Mouse (Mus musculus): ENCODE data around the gene Kif18b. TPM values are rescaled to one million over a fixed set of nuclear protein-coding genes. Genes with fewer than 3 reads are reported as not detected.

Gene Kif18b
- 3.2 and 6.6 TPM in 2 replicates for total RNA-seq (2014; rRNA removed)
- polyA plus RNA-seq (2015; fragmentation: Nextera tagmentation; extraction: Ambion mirVana): 0.54 and 0.70 TPM in 2 replicates

DNA sequence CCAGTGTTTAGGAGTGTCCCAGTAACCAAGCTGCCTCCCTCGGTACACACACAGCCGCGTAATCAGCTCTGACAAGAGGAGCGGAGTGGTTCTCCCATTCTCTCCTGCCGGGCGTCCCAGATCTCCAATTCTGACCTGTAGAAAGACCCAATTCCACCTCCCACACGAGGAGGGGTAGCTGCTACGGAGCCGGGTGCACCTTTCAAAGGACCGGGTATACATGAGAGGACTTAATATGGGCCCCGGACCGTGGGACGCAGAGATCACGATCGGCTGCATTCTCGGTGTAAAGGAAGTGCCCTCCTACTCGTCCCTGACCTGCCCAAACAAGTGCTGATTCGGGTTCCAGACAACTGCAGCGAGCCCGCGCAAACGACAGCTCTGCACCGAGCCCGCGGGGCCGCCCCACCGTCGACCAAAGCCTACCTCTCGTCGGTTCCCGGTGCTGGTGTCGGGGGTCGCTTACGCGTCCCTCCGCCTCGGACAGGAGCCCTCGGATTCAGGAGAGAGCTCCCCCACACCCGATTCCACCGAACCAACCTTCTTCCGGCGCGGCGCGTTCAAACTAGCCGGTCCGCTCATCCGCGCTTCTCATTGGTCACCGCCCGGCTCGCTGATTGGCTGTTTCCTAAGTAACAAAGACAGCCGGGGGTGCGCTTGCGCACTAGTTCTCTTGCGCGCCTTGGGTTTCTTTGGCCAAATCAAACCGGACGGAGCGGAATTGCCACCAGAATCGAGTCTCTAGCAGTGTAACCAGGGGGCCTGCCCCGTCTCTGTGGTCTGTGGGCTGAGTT is at the start of gene Kif18b:
Gene Kif18b (minus strand): TSS at position 568 of the 794 bp plus-strand sequence.
- Histone ChIP-seq H3K9me3 (ENCODE audit: low read length) (no peaks in the 10 kb centered on the region), H3K4me2 (ENCODE audit: low read depth) (peak within 1 kb of the TSS; percentile 81), H3K27ac (ENCODE audit: low read depth, low read length) (peak within 1 kb of the TSS; percentile 71), H3K4me1 (ENCODE audit: insufficient read depth) (no peaks in the 10 kb centered on the region), H3K9ac (peak within 1 kb of the TSS; percentile 40), H3K36me3 (ENCODE audit: insufficient read depth) (no peaks in the 10 kb centered on the region), H3K4me3 (ENCODE audit: low read depth, low read length) (peak within 1 kb of the TSS; percentile 59), H3K27me3 (ENCODE audit: insufficient read depth, low read length) (no peaks in the 10 kb centered on the region)
- peak; percentile 98 for ATAC-seq
- DNase-seq: peak; percentile 96
- WGBS: 3% methylated on average over 62 of the region's 62 CpGs
- TF ChIP-seq CTCF (IDR thresholded peaks at IDR 0.05; ENCODE audit: low read depth): no peak

DNA sequence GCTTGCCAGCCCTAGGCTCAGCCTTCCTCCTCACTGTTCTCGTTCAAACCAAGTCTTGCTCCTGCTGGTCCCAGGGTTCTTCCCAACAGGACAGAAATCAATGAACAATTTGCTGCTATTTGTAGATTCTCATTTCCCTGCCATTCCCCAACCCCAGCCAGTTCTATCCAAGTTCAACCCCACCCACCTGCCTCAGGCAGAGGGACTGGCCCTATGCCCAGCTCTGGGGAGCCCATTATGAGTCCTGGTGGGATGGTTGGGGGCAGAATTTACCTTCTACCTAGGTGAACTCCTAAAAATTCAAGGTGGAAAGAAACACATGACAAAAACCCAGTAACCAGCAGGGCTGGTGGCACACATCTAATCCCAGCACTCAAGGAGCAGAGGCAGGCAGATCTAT is 47.4 kb upstream of the Kif18b start:
- no peaks in the 10 kb centered on the region for H3K9me3 ChIP-seq (ENCODE audit: low read length)
- H3K4me3 ChIP-seq (ENCODE audit: low read depth, low read length): no peak overlapping the region
- no peak for ATAC-seq
- H3K4me2 ChIP-seq (ENCODE audit: low read depth): no peak overlapping the region
- H3K4me1 ChIP-seq (ENCODE audit: insufficient read depth): no peaks in the 10 kb centered on the region
- H3K27ac ChIP-seq (ENCODE audit: low read depth, low read length): no peak overlapping the region
- H3K36me3 ChIP-seq (ENCODE audit: insufficient read depth): no peaks in the 10 kb centered on the region
- TF ChIP-seq CTCF (IDR thresholded peaks at IDR 0.05; ENCODE audit: low read depth): no peak
- DNase-seq: no peak
- H3K9ac ChIP-seq: no peak overlapping the region
- no peaks in the 10 kb centered on the region for H3K27me3 ChIP-seq (ENCODE audit: insufficient read depth, low read length)
- WGBS: 49% methylated on average over 1 of the region's 1 CpGs

DNA sequence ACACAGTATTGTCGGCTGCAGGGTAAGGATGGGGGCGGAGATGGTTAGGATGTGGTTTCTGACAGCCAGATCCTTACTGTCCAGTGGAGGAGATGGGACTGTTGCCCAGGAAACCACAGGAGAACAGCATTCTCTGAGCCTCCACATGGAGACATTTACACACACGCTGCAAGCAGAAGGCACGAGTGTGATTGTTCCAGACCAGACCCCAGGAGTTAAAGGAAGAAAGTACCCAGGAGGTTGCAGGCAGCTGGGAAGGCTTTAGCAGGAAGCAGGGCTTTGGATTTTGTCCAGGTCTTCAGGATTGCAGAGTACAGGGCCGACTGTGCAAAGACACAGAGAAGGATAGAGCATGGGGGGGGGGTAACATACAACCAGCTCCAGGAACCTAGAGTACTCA is 46.7 kb upstream of the Kif18b start:
- DNase-seq (no peak), ATAC-seq (no peak)
- Histone ChIP-seq H3K4me1 (ENCODE audit: insufficient read depth) (no peaks in the 10 kb centered on the region), H3K27me3 (ENCODE audit: insufficient read depth, low read length) (no peaks in the 10 kb centered on the region), H3K4me2 (ENCODE audit: low read depth) (no peak overlapping the region), H3K36me3 (ENCODE audit: insufficient read depth) (no peaks in the 10 kb centered on the region), H3K27ac (ENCODE audit: low read depth, low read length) (no peak overlapping the region), H3K9me3 (ENCODE audit: low read length) (no peaks in the 10 kb centered on the region), H3K9ac (no peak overlapping the region), H3K4me3 (ENCODE audit: low read depth, low read length) (no peak overlapping the region)
- no peak for TF ChIP-seq CTCF (IDR thresholded peaks at IDR 0.05; ENCODE audit: low read depth)
- WGBS: 40% methylated on average over 5 of the region's 5 CpGs

DNA sequence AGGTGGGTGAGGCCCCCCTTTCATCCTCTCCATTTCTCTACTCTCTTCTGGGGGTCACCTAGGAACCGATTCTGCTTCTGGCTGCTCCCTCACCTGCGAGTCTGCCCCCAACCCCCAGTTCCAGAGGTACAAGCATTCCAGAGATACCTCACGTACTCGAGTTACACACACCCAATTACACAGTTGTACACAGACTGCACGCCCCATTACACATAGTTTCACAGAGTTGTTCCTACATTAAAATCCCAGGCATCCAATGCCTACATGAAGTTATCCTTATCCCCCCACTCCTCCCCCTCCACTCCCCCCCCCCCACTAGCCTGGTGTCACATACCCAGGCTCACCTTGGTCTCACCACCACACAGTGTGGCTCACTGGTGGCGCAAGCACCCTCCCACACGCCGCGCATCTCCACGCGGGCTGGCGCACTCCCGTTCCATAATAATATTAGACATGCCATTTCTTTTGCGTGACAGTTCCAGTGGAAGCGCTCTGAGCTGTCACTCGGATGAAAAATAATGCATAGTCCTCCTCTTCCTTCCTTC is 39.7 kb upstream of the Kif18b start:
- no peak overlapping the region for H3K27ac ChIP-seq (ENCODE audit: low read depth, low read length)
- ATAC-seq: no peak
- 69% methylated on average over 16 of the region's 16 CpGs for WGBS
- TF ChIP-seq CTCF (IDR thresholded peaks at IDR 0.05; ENCODE audit: low read depth): no peak
- H3K27me3 ChIP-seq (ENCODE audit: insufficient read depth, low read length): no peaks in the 10 kb centered on the region
- no peak for DNase-seq
- no peak overlapping the region for H3K4me3 ChIP-seq (ENCODE audit: low read depth, low read length)
- no peaks in the 10 kb centered on the region for H3K36me3 ChIP-seq (ENCODE audit: insufficient read depth)
- H3K4me1 ChIP-seq (ENCODE audit: insufficient read depth): peaks cover 9% of the 10 kb centered on the region
- H3K4me2 ChIP-seq (ENCODE audit: low read depth): no peak overlapping the region
- no peaks in the 10 kb centered on the region for H3K9me3 ChIP-seq (ENCODE audit: low read length)
- no peak overlapping the region for H3K9ac ChIP-seq

DNA sequence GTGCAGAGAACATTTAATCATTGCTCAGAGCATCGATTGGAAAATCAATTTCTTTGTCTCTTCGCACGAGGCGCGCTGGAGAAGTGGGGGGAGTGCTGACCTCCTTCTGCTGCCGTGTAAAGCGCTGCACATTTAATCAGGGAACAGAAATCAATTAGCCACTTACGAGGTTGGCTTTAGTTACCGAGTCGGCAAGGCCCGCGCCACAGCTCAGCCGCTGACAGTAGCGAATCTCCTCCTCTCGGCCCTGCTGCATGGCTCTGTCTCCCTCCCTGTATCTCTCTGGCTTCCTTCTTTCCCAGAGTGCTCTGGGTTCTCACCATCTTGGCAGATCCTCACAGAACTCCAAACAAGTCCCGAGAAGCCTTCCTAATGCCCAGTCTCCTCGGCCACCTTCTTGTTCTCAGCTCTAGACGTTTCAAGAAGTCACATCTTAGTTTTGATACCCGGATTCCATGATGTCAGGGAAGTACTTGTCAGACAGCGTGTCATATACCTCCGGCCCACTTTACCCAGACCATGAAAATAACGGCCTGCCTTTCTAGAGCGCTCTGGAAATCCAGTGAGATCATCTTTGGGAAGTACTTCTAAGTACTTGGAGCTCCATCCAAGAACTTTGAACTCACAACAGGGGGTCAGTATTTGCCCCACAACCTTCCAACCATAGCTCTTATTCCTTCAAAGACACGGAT is 39.1 kb upstream of the Kif18b start:
- TF ChIP-seq CTCF (IDR thresholded peaks at IDR 0.05; ENCODE audit: low read depth): no peak
- H3K27ac ChIP-seq (ENCODE audit: low read depth, low read length): 0 out of 2 replicates have a peak overlapping the region, but pooled peaks have one; percentile 35
- peak overlapping the region; percentile 33 for H3K4me2 ChIP-seq (ENCODE audit: low read depth)
- peaks cover 9% of the 10 kb centered on the region for H3K4me1 ChIP-seq (ENCODE audit: insufficient read depth)
- no peaks in the 10 kb centered on the region for H3K27me3 ChIP-seq (ENCODE audit: insufficient read depth, low read length)
- H3K9me3 ChIP-seq (ENCODE audit: low read length): no peaks in the 10 kb centered on the region
- ATAC-seq (peak; percentile 59), DNase-seq (peak; percentile 57)
- 16% methylated on average over 24 of the region's 24 CpGs for WGBS
- peak overlapping the region; percentile 42 for H3K9ac ChIP-seq
- no peaks in the 10 kb centered on the region for H3K36me3 ChIP-seq (ENCODE audit: insufficient read depth)
- no peak overlapping the region for H3K4me3 ChIP-seq (ENCODE audit: low read depth, low read length)

DNA sequence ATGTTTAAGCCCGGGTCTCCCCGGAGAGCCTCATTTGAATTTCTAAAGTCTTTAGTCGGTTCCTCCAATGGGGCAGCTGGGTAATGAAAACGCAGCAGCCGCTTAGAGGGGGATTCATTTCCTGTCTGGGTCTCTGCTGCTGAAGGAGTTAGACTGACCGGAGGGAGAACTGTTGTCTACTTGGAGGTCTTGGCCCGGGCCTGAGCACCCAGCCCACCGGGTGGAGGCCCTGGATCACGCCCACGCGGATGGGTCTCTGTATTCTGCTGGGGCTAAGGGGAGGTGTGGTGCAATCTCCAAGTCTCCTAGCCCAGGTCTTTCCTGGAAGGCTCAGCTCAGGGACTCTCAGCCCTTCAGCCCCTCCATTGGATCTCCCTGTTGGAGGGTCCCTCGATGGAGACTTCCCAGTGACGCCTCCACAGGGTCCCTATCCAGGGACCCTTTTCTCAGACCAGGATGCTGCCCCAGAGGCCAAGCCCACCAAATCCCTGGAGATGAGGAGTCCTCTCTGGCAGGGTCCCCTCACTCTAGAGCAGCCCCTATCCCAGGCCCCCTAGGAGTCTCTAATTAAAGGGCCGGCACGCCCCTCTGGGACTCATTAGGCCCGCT is 38.4 kb upstream of the Kif18b start:
- 3% methylated on average over 16 of the region's 16 CpGs for WGBS
- H3K4me3 ChIP-seq (ENCODE audit: low read depth, low read length): no peak overlapping the region
- H3K27ac ChIP-seq (ENCODE audit: low read depth, low read length): peak overlapping the region; percentile 35; the same call in 1 of the 2 replicates
- H3K9me3 ChIP-seq (ENCODE audit: low read length): no peaks in the 10 kb centered on the region
- peaks cover 9% of the 10 kb centered on the region for H3K4me1 ChIP-seq (ENCODE audit: insufficient read depth)
- no peak for TF ChIP-seq CTCF (IDR thresholded peaks at IDR 0.05; ENCODE audit: low read depth)
- peak overlapping the region; percentile 42 for H3K9ac ChIP-seq
- peak overlapping the region; percentile 33 for H3K4me2 ChIP-seq (ENCODE audit: low read depth)
- no peaks in the 10 kb centered on the region for H3K27me3 ChIP-seq (ENCODE audit: insufficient read depth, low read length)
- ATAC-seq (peak; percentile 72), DNase-seq (peak; percentile 44)
- no peaks in the 10 kb centered on the region for H3K36me3 ChIP-seq (ENCODE audit: insufficient read depth)

Measured in forebrain, postnatal 0 days (tissue).